Mouse (Mus musculus) hindbrain, embryonic 14.5 days (tissue): ENCODE data around the gene Borcs7. TPM values are rescaled to one million over a fixed set of nuclear protein-coding genes. Genes with fewer than 3 reads are reported as not detected.

Experiments used
- ATAC-seq: fragments of 200-750 bp; cut with Nextera tagmentation; 2 replicates; pipeline ENCODE4 v1.8.0; 2017; ENCODE audit warnings: moderate number of reproducible peaks, mild to moderate bottlenecking, moderate TSS enrichment, moderate library complexity; ENCODE audit not compliant: low FRiP score
- DNase-seq: peaks from one replicate; pipeline ENCODE4 v3.0.0-alpha.2; 2015; ENCODE audit warnings: low spot score
- H3K27ac ChIP-seq: fragments of 300-500 bp; sonication (generic); 2 replicates; pipeline ENCODE4 v1.5.1; 2014; ENCODE audit warnings: mild to moderate bottlenecking, moderate library complexity
- H3K27me3 ChIP-seq: fragments of 300-500 bp; sonication (generic); 2 replicates; pipeline ENCODE4 v1.6.1; 2014; ENCODE audit warnings: mild to moderate bottlenecking, low read length, mixed read lengths; ENCODE audit not compliant: control insufficient read depth, insufficient read depth
- H3K36me3 ChIP-seq: fragments of 300-500 bp; sonication (generic); replicated peaks from 2 replicates; pipeline ENCODE4 v1.6.1; 2014; ENCODE audit not compliant: control insufficient read depth, insufficient read depth
- H3K4me1 ChIP-seq: fragments of 300-500 bp; sonication (generic); replicated peaks from 2 replicates; pipeline ENCODE4 v1.6.1; 2014; ENCODE audit warnings: antibody characterized with exemption, low read length, mixed read lengths; ENCODE audit not compliant: control insufficient read depth, insufficient read depth
- H3K4me2 ChIP-seq: fragments of 300-500 bp; sonication (generic); replicated peaks from 2 replicates; pipeline ENCODE4 v1.6.1; 2014; ENCODE audit warnings: mild to moderate bottlenecking, moderate library complexity
- H3K4me3 ChIP-seq: fragments of 300-500 bp; sonication (generic); replicated peaks from 2 replicates; pipeline ENCODE4 v1.5.1; 2014; ENCODE audit warnings: mild to moderate bottlenecking, low read length
- H3K9ac ChIP-seq: fragments of 300-500 bp; sonication (generic); 2 replicates; pipeline ENCODE4 v1.6.1; 2014
- H3K9me3 ChIP-seq: fragments of 300-500 bp; sonication (generic); 2 replicates; pipeline ENCODE4 v1.6.1; 2016; ENCODE audit warnings: low read length; ENCODE audit not compliant: control insufficient read depth
- WGBS: fragments of 180-500 bp; shearing (Covaris S2); extraction: QIAGEN DNeasy Blood & Tissue Kit; methylation state at CpG from one replicate; pipeline ENCODE4 v1.1.7; 2014; 5-methylcytosine and 5-hydroxymethylcytosine counted together
- polyA plus RNA-seq: library from polyadenylated mRNA; unstranded; fragments of >200 nt; fragmentation: Nextera tagmentation; extraction: Ambion mirVana; gene quantifications from 2 replicates; pipeline ENCODE4 v1.2.1, GENCODE M21; 2014

Borcs7 gene
- polyA plus RNA-seq, 1 experiment from 2014 or later, result 26.6 TPM

GRCm38 (mm10) chr19:46740341-46741008 lies 50.8 kb downstream of the Borcs7 start:
- Histone ChIP-seq H3K9me3 (no peaks in the 10 kb centered on the region), H3K9ac (no peak overlapping the region), H3K27me3 (no peaks in the 10 kb centered on the region), H3K27ac (no peak overlapping the region), H3K4me3 (no peak overlapping the region), H3K36me3 (no peaks in the 10 kb centered on the region), H3K4me2 (no peak overlapping the region), H3K4me1 (no peaks in the 10 kb centered on the region)
- peak; percentile 89 for DNase-seq
- 54% methylated on average over 7 of the region's 7 CpGs for WGBS
- ATAC-seq, result no peak

GRCm38 (mm10) chr19:46741574-46741973 lies 51.9 kb downstream of the Borcs7 start:
- 46% methylated on average over 6 of the region's 6 CpGs for WGBS
- H3K9me3 ChIP-seq, result no peaks in the 10 kb centered on the region
- no peak for ATAC-seq

GRCm38 (mm10) chr19:46744681-46745080 lies 55.0 kb downstream of the Borcs7 start:
- Histone ChIP-seq H3K9me3 (no peaks in the 10 kb centered on the region), H3K27me3 (no peaks in the 10 kb centered on the region), H3K4me2 (no peak overlapping the region), H3K4me1 (no peaks in the 10 kb centered on the region), H3K9ac (no peak overlapping the region), H3K36me3 (no peaks in the 10 kb centered on the region), H3K4me3 (no peak overlapping the region), H3K27ac (no peak overlapping the region)
- 64% methylated on average over 9 of the region's 9 CpGs for WGBS
- ATAC-seq (no peak), DNase-seq (no peak)

More at GRCm38 (mm10) chr19:46741574-46741973, 51.9 kb downstream of the Borcs7 start:
- Histone ChIP-seq H3K27me3 (no peaks in the 10 kb centered on the region), H3K9ac (no peak overlapping the region), H3K4me2 (no peak overlapping the region), H3K4me3 (no peak overlapping the region), H3K36me3 (no peaks in the 10 kb centered on the region), H3K27ac (no peak overlapping the region), H3K4me1 (no peaks in the 10 kb centered on the region)
- DNase-seq, result no peak

GRCm38 (mm10) chr19:46747799-46748198 lies 58.1 kb downstream of the Borcs7 start:
- H3K4me1 ChIP-seq, result no peaks in the 10 kb centered on the region
- DNase-seq (no peak), ATAC-seq (no peak)
- H3K4me2 ChIP-seq, result no peak overlapping the region
- H3K9me3 ChIP-seq, result no peaks in the 10 kb centered on the region
- WGBS, result 91% methylated on average over 3 of the region's 3 CpGs
- no peaks in the 10 kb centered on the region for H3K27me3 ChIP-seq
- H3K27ac ChIP-seq, result no peak overlapping the region
- no peak overlapping the region for H3K9ac ChIP-seq
- H3K4me3 ChIP-seq, result no peak overlapping the region
- no peaks in the 10 kb centered on the region for H3K36me3 ChIP-seq

- H3K27ac ChIP-seq, result no peak overlapping the region
- H3K4me1 ChIP-seq, result no peaks in the 10 kb centered on the region
- no peak for ATAC-seq
- H3K36me3 ChIP-seq, result no peaks in the 10 kb centered on the region
- no peaks in the 10 kb centered on the region for H3K27me3 ChIP-seq
- H3K9ac ChIP-seq, result no peak overlapping the region
- H3K4me3 ChIP-seq, result no peak overlapping the region
- WGBS, result 92% methylated on average over 5 of the region's 5 CpGs
- no peaks in the 10 kb centered on the region for H3K9me3 ChIP-seq
- H3K4me2 ChIP-seq, result no peak overlapping the region
- DNase-seq, result no peak
Measured at GRCm38 (mm10) chr19:46752235-46752634, 62.5 kb downstream of the Borcs7 start.

Other genes with a start within 250 kb of the Borcs7 start
- 37.5 and 39.4 TPM in 2 replicates for gene Trim8, start 188.2 kb upstream of the Borcs7 start, polyA plus RNA-seq
- gene Arl3, start 116.7 kb upstream of the Borcs7 start, polyA plus RNA-seq, result 130 and 141 TPM in 2 replicates
- gene Sfxn2, start 116.5 kb upstream of the Borcs7 start, polyA plus RNA-seq, result 7.2 and 8.4 TPM in 2 replicates
- 29.9 and 31.7 TPM in 2 replicates for gene Wbp1l, start 90.8 kb upstream of the Borcs7 start, polyA plus RNA-seq
- gene Cyp17a1, start 16.7 kb upstream of the Borcs7 start, polyA plus RNA-seq, result not detected in 2 replicates
- 38.6 and 40.1 TPM in 2 replicates for gene As3mt, start 17.6 kb downstream of the Borcs7 start, polyA plus RNA-seq
- 9.3 and 10.8 TPM in 2 replicates for gene Cnnm2, start 71.7 kb downstream of the Borcs7 start, polyA plus RNA-seq